ENCODE assay signal across 15 mouse cellular contexts in genomic region chr8:125920281-125920680, GRCm38 (mm10). TPM values are rescaled to one million over a fixed set of nuclear protein-coding genes. Genes with fewer than 3 reads are reported as not detected.
DNase-seq lines count a peak whose midpoint lies in the region; ATAC-seq and TF ChIP-seq lines count a peak whose summit lies in the region.
"Had no signal": no experiment of that assay in that cellular context is flagged by ENCODE, and none has a peak within 500 bp of the region (broad histone marks: within the 10 kb centered on the region; RNA-seq: fewer than 3 reads in every experiment).

No protein-coding gene starts in this region.

- H3K27ac ChIP-seq in kidney, embryonic 15.5 days = peak overlapping the region; percentile 80
- no peak overlapping the region for H3K27ac ChIP-seq in neural tube, embryonic 14.5 days (ENCODE audit: low read depth, low read length)
- no peak overlapping the region for H3K27ac ChIP-seq in neural tube, embryonic 15.5 days (replicated peaks)
- no peak overlapping the region for H3K27ac ChIP-seq in forebrain, postnatal 0 days (ENCODE audit: low read depth, low read length)
- peak overlapping the region; percentile 71 for H3K27ac ChIP-seq in small intestine, adult 2 months (ENCODE audit: insufficient read depth, low read depth, low read length)
- H3K27ac ChIP-seq in cerebellum, adult 2 months (ENCODE audit: insufficient read depth, low read length) = no peak overlapping the region
- H3K27ac ChIP-seq: heart, embryonic 15.5 days; hindbrain, embryonic 15.5 days had no signal

- H3K4me2 ChIP-seq in kidney, embryonic 15.5 days = no peak overlapping the region; the same call in 1 of the 2 replicates
- H3K4me2 ChIP-seq in neural tube, embryonic 14.5 days (ENCODE audit: low read depth, low read length) = no peak overlapping the region
- no peak overlapping the region for H3K4me2 ChIP-seq in neural tube, embryonic 15.5 days
- no peak overlapping the region for H3K4me2 ChIP-seq in forebrain, postnatal 0 days (ENCODE audit: low read depth)
- H3K4me2 ChIP-seq: heart, embryonic 15.5 days; hindbrain, embryonic 15.5 days had no signal

- 72% methylated on average over 10 of the region's 10 CpGs for WGBS in kidney, embryonic 15.5 days
- 74% methylated on average over 10 of the region's 10 CpGs for WGBS in neural tube, embryonic 14.5 days
- 70% methylated on average over 10 of the region's 10 CpGs for WGBS in neural tube, embryonic 15.5 days
- 47% methylated on average over 10 of the region's 10 CpGs for WGBS in forebrain, postnatal 0 days
- 29% methylated on average over 10 of the region's 10 CpGs for WGBS in small intestine, adult 2 months
- 67% methylated on average over 10 of the region's 10 CpGs for WGBS in cerebellum, adult 2 months

- H3K27me3 ChIP-seq in kidney, embryonic 15.5 days = no peaks in the 10 kb centered on the region
- H3K27me3 ChIP-seq in neural tube, embryonic 14.5 days (ENCODE audit: control insufficient read depth, insufficient read depth, low read length) = no peaks in the 10 kb centered on the region; the same call in 1 of the 2 replicates
- peaks cover 5% of the 10 kb centered on the region; the same call in 1 of the 2 replicates for H3K27me3 ChIP-seq in neural tube, embryonic 15.5 days (replicated peaks)
- H3K27me3 ChIP-seq in forebrain, postnatal 0 days (ENCODE audit: insufficient read depth, low read length) = no peaks in the 10 kb centered on the region
- no peaks in the 10 kb centered on the region for H3K27me3 ChIP-seq in small intestine, adult 2 months (ENCODE audit: control insufficient read depth, insufficient read depth, low read length)
- H3K27me3 ChIP-seq in cerebellum, adult 2 months (ENCODE audit: control insufficient read depth, insufficient read depth, low read length) = no peaks in the 10 kb centered on the region
- H3K27me3 ChIP-seq: heart, embryonic 15.5 days; hindbrain, embryonic 15.5 days had no signal

- peaks cover 55% of the 10 kb centered on the region for H3K4me1 ChIP-seq in kidney, embryonic 15.5 days
- H3K4me1 ChIP-seq in neural tube, embryonic 14.5 days (ENCODE audit: control insufficient read depth, insufficient read depth, low read length) = no peaks in the 10 kb centered on the region
- H3K4me1 ChIP-seq in neural tube, embryonic 15.5 days = 0 out of 2 replicates have a peak, but pooled peaks cover 3% of the 10 kb centered on the region
- H3K4me1 ChIP-seq in forebrain, postnatal 0 days (ENCODE audit: insufficient read depth) = no peaks in the 10 kb centered on the region
- peaks cover 38% of the 10 kb centered on the region for H3K4me1 ChIP-seq in small intestine, adult 2 months (ENCODE audit: control insufficient read depth, insufficient read depth, insufficient read length, low read length)
- H3K4me1 ChIP-seq in cerebellum, adult 2 months (ENCODE audit: control insufficient read depth, insufficient read depth, low read length) = no peaks in the 10 kb centered on the region
- H3K4me1 ChIP-seq: hindbrain, embryonic 15.5 days had no signal

- H3K36me3 ChIP-seq in kidney, embryonic 15.5 days = no peaks in the 10 kb centered on the region
- H3K36me3 ChIP-seq in neural tube, embryonic 14.5 days (ENCODE audit: control insufficient read depth, insufficient read depth, low read length) = no peaks in the 10 kb centered on the region
- no peaks in the 10 kb centered on the region for H3K36me3 ChIP-seq in neural tube, embryonic 15.5 days
- no peaks in the 10 kb centered on the region for H3K36me3 ChIP-seq in forebrain, postnatal 0 days (ENCODE audit: insufficient read depth)
- peaks cover 6% of the 10 kb centered on the region for H3K36me3 ChIP-seq in small intestine, adult 2 months (ENCODE audit: control insufficient read depth, insufficient read depth, low read length)
- H3K36me3 ChIP-seq: heart, embryonic 15.5 days; hindbrain, embryonic 15.5 days had no signal

- H3K9ac ChIP-seq in kidney, embryonic 15.5 days = no peak overlapping the region
- no peak overlapping the region for H3K9ac ChIP-seq in neural tube, embryonic 14.5 days (replicated peaks; ENCODE audit: low read depth, low read length)
- H3K9ac ChIP-seq in neural tube, embryonic 15.5 days (replicated peaks) = no peak overlapping the region
- no peak overlapping the region for H3K9ac ChIP-seq in forebrain, postnatal 0 days
- H3K9ac ChIP-seq: heart, embryonic 15.5 days; hindbrain, embryonic 15.5 days had no signal

- no peak for TF ChIP-seq POLR2A in small intestine, adult 2 months (IDR thresholded peaks at IDR 0.05; ENCODE audit: low read depth, low read length)
- TF ChIP-seq POLR2A in cerebellum, adult 2 months (IDR thresholded peaks at IDR 0.05; ENCODE audit: borderline replicate concordance, insufficient read depth, low read length) = no peak

- no peaks in the 10 kb centered on the region for H3K9me3 ChIP-seq in kidney, embryonic 15.5 days (replicated peaks)
- no peaks in the 10 kb centered on the region for H3K9me3 ChIP-seq in neural tube, embryonic 14.5 days (ENCODE audit: control insufficient read depth, low read length)
- H3K9me3 ChIP-seq in neural tube, embryonic 15.5 days (replicated peaks) = no peaks in the 10 kb centered on the region
- no peaks in the 10 kb centered on the region for H3K9me3 ChIP-seq in forebrain, postnatal 0 days (ENCODE audit: low read length)
- H3K9me3 ChIP-seq: heart, embryonic 15.5 days; hindbrain, embryonic 15.5 days had no signal

- DNase-seq in kidney, adult 18-20 months = no peak
- peak; percentile 25 for DNase-seq in forebrain, postnatal 0 days
- DNase-seq in cerebellum, adult 2 months = no peak
- no peak for DNase-seq in layer of hippocampus, adult 9-11 months
- DNase-seq: cerebellum, adult 18-20 months; spleen, adult 18-20 months; thymus, postnatal 36 days had no signal

- no peak overlapping the region for H3K4me3 ChIP-seq in kidney, embryonic 15.5 days (replicated peaks)
- no peak overlapping the region for H3K4me3 ChIP-seq in neural tube, embryonic 14.5 days (ENCODE audit: low read depth, low read length)
- H3K4me3 ChIP-seq in neural tube, embryonic 15.5 days (replicated peaks) = no peak overlapping the region
- no peak overlapping the region for H3K4me3 ChIP-seq in forebrain, postnatal 0 days (ENCODE audit: low read depth, low read length)
- H3K4me3 ChIP-seq in small intestine, adult 2 months (ENCODE audit: low read depth, low read length) = no peak overlapping the region
- no peak overlapping the region for H3K4me3 ChIP-seq in cerebellum, adult 2 months (replicated peaks; ENCODE audit: insufficient read depth, low read depth, low read length)
- H3K4me3 ChIP-seq: heart, embryonic 15.5 days; hindbrain, embryonic 15.5 days had no signal

- no peak for TF ChIP-seq CTCF in forebrain, postnatal 0 days (IDR thresholded peaks at IDR 0.05; ENCODE audit: low read depth)
- no peak for TF ChIP-seq CTCF in small intestine, adult 2 months (IDR thresholded peaks at IDR 0.05; ENCODE audit: extremely low read depth, insufficient read length, insufficient replicate concordance, low read depth, low read length)
- no peak for TF ChIP-seq CTCF in cerebellum, adult 2 months (IDR thresholded peaks at IDR 0.05; ENCODE audit: borderline replicate concordance, insufficient read depth, low read depth, low read length)

- no peak for ATAC-seq in kidney, embryonic 15.5 days (replicated peaks; ENCODE audit: low FRiP score)
- 0 out of 2 replicates have a peak, but pooled peaks have one; percentile 11 for ATAC-seq in neural tube, embryonic 14.5 days (ENCODE audit: low read depth)
- no peak for ATAC-seq in neural tube, embryonic 15.5 days (ENCODE audit: low FRiP score)
- peak; percentile 73 for ATAC-seq in forebrain, postnatal 0 days

RNA-seq across cellular contexts. Expression of gene Map3k21, which starts 10.0 kb away (rescaled TPM):
- 4.2 and 4.6 TPM in 2 replicates for polyA plus RNA-seq in kidney, embryonic 15.5 days (2015; fragmentation: Nextera tagmentation; extraction: Ambion mirVana)
- 0.45 and 0.51 TPM in 2 replicates for polyA plus RNA-seq in neural tube, embryonic 14.5 days (2014; fragmentation: Nextera tagmentation; extraction: Ambion mirVana)
- polyA plus RNA-seq in neural tube, embryonic 15.5 days (2015; fragmentation: Nextera tagmentation; extraction: Ambion mirVana) = 0.59 and 0.86 TPM in 2 replicates
- total RNA-seq in forebrain, postnatal 0 days (2014; rRNA removed) = 2.3 and 3.2 TPM in 2 replicates
- polyA plus RNA-seq in forebrain, postnatal 0 days (2015; fragmentation: Nextera tagmentation; extraction: Ambion mirVana) = 0.49 and 0.85 TPM in 2 replicates
- 8.2 and 14.5 TPM in 2 replicates for polyA plus RNA-seq in small intestine, adult 2 months (2012; rRNA removed)
- polyA plus RNA-seq in cerebellum, adult 2 months (2012; rRNA removed) = 1.1 TPM in 2 replicates
- total RNA-seq: CH12.LX; megakaryocyte, adult 5-6 weeks had no signal

RNA-seq across cellular contexts. Expression of gene Pcnx2, which starts 22.2 kb away (rescaled TPM):
- 0.24 and 0.48 TPM in 2 replicates for polyA plus RNA-seq in kidney, embryonic 15.5 days (2015; fragmentation: Nextera tagmentation; extraction: Ambion mirVana)
- 4.1 and 7.5 TPM in 2 replicates for polyA plus RNA-seq in neural tube, embryonic 14.5 days (2014; fragmentation: Nextera tagmentation; extraction: Ambion mirVana)
- polyA plus RNA-seq in neural tube, embryonic 15.5 days (2015; fragmentation: Nextera tagmentation; extraction: Ambion mirVana) = 3.6 and 4.8 TPM in 2 replicates
- 10.0 and 12.3 TPM in 2 replicates for total RNA-seq in forebrain, postnatal 0 days (2014; rRNA removed)
- 1.8 and 2.1 TPM in 2 replicates for polyA plus RNA-seq in forebrain, postnatal 0 days (2015; fragmentation: Nextera tagmentation; extraction: Ambion mirVana)
- 0.08 and 0.39 TPM in 2 replicates for polyA plus RNA-seq in small intestine, adult 2 months (2012; rRNA removed)
- 40.4 and 41.4 TPM in 2 replicates for polyA plus RNA-seq in cerebellum, adult 2 months (2012; rRNA removed)
- total RNA-seq: CH12.LX; megakaryocyte, adult 5-6 weeks had no signal

Comparison
In these comparisons a context has a peak if more than half of its experiments do, and no peak if none do; other contexts are left out.
1. ATAC-seq: peak in neural tube, embryonic 14.5 days (single experiment) and forebrain, postnatal 0 days (single experiment); none in kidney, embryonic 15.5 days (single experiment) and neural tube, embryonic 15.5 days (single experiment).
2. H3K27ac ChIP-seq: peak in kidney, embryonic 15.5 days (single experiment) and small intestine, adult 2 months (single experiment); none in neural tube, embryonic 14.5 days (single experiment), neural tube, embryonic 15.5 days (single experiment), forebrain, postnatal 0 days (single experiment) and cerebellum, adult 2 months (single experiment).